Mouse (Mus musculus): ENCODE measurements around the gene Ccdc182. TPM values are rescaled to one million over a fixed set of nuclear protein-coding genes. Genes with fewer than 3 reads are reported as not detected.

The Ccdc182 gene
- total RNA-seq, 2 experiments from 2014 or later = not detected

DNA sequence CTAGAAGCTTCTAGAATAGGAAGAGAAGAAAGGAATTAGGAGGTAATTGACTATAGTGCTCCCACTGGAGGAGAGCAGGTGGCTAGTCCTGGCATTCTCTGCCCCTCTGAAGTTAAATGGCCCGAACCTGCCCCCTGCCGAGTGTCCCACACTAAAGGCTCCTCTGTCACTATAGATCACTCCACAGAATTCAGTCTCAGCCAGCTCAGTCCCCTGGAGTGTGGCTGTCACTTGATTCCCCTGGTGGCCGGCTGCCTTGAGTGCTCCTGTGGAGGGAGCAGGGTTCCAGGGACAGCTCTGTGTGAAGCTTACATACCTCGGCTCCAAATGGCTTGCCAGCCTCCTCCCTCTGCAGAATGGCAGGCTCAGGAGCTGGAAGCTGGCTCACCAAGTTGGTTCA, 33.2 kb downstream of the Ccdc182 start:
- no peak for DNase-seq (ENCODE audit: low spot score in 2 of 2)

DNA sequence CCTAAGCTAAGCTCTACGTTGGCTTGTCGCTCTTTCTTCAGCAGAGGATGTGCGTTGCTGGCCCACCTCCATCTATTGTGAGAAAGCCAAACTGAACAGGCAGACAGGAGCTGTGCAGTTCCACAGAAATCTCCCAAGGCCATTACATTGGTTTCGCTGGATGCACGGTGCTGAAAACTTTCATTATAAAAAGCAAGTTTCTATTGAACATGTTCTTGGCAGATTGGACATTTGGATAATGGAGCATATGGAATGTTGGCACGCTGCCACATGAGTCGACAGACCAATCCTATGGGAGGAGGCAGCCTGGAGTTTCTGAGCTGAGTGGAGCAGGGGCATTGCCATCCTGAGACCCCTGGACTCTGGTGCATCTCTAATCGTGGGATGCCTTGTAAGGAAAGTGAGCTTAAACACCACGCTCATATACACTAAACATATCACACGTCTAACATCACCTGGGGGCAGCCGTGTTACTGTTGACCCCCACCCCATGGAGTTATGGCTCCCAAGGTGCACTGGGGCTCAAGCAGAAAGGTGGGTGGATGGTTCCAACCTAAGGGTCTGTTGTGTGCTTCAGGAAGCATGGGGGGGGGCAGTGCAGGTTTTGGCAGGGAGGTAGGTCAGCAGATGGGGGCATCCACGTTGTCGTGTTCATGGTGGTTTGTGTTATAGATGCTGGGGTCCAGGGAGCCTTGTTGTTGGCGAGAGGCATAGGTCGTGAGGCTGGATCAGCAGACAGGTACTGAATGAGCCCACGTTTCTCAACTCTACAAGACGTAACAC, 35.1 kb downstream of the Ccdc182 start:
- DNase-seq (ENCODE audit: low spot score in 2 of 2) = no peak

DNA sequence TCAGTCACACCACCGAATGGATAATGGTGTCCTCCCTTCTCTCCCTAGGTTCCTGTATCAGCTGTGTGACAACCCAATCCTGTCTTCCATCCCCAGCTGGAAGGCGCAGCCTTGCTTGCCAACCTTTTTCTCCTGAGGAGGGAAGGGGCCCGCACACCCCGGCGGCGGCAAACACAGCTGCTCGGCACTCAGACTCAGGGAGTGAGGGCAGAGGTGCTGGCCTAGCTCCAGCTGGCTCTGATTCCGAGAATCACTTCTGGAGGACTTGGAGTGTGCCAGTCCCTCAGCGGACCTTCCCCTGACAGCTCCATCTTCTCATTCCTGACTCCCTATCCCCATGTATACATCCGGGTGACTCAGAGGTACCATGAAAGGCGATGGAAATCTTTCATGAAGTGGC, 36.9 kb downstream of the Ccdc182 start:
- DNase-seq (ENCODE audit: low spot score in 2 of 2) = no peak

DNA sequence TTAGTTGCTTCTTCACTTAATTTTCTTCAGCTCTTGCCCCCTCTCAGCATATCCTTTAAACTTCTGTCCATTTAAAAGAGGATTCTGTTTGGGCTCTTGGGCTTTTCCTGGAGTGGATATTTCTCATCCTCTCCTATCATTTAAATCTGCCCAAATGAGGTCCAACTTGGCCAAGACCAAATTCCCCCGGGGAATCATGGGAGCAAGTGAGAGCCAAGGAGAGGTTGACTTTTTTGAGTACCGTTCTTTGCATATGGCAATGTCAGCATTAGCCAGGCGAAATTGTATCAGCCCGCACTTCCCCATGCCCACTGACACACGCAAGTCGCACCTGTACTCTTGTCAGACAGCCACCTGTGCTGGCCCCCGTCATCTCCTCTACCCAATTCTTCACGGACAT, 37.9 kb downstream of the Ccdc182 start:
- no peak for DNase-seq (ENCODE audit: low spot score in 2 of 2)

DNA sequence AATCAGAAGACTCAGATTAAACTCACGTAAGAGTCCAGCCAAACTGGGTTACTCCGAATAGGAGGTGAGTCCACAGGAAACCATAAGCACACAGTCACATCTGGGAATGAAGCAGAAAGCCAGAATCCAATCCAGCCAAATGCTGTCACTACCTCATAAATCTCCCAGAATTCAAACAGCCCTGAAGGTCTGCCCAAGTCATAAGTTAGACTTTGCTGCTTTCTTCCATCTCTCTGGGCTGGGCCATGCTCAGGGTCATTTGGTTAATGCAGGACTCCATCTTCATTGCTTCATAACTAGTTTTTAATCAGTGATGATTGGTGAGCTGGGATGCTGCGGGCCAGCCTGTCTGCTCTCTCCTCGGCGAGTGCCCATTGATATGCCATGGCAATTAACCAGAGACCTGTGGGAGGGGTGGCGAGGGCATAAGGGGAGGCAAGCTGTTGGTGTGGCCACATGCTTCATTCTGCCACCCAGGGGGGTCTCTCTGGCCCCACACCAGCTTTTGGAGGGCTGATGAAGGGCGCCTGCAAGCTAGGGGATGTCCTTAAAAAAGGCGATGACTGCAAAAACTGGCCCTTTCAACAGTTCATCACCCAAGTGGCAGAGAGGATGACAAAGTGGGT, 38.6 kb downstream of the Ccdc182 start:
- no peak for DNase-seq (ENCODE audit: low spot score in 2 of 2)

DNA sequence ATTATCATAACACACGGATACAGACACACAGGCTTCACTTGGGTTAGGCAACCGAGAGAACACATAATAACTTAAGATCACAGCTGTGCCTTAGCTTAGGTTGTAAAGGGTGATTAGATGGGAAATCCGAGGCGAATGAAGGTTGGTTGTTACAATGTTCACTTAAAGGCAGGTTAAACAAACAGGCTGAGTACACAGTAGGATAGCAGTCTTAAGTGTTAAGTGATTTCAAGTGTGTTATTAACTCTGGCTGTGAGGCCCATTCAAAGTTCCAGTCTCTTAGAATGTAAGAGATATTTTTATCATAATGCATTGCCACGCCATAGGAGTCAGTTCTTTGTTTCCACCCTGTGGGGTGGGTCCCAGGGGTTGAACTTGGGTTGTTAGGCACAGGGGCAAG, 41.0 kb downstream of the Ccdc182 start:
- DNase-seq (ENCODE audit: low spot score in 2 of 2) = no peak

DNA sequence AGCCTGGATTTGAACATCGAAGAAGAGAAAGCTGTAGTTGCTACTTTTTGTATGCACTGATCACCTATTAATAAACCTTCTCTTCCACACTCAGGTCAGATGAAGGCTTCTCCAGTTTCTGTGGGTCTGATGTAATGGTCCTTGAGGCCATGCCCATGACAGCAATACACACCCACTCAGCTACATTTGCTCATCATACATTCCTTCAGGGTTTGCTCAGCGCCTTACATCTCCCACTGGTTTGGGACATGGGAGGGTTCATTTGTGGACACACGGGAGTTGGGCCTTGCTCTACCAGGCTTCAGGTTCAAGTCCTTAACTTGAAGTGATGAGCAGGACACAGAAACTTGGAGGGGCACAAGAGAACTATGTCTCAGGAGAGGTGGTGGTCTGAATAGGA, 44.1 kb downstream of the Ccdc182 start:
- no peak for DNase-seq (ENCODE audit: low spot score in 2 of 2)

Other genes starting within 250 kb of the Ccdc182 start
- 100 to 1,000 TPM; 299 to 343 TPM for gene Srsf1, start 246.7 kb upstream of the Ccdc182 start, total RNA-seq (2021)
- 10 to 100 TPM; 56.6 to 56.9 TPM for gene Vezf1, start 225.8 kb upstream of the Ccdc182 start, total RNA-seq (2021)
- 10 to 100 TPM; 59.3 to 65.2 TPM for gene Cuedc1, start 196.0 kb upstream of the Ccdc182 start, total RNA-seq (2021)
- gene Mrps23, start 89.7 kb upstream of the Ccdc182 start, total RNA-seq (2021) = 100 to 1,000 TPM; 143 to 160 TPM

Measured in adrenal gland, postnatal 4 days (tissue).